Mouse (Mus musculus) mature B cell (primary cell): ENCODE data around the gene Aspn.
"Not testable (repeated sequence)": the region's sequence is repeated elsewhere in the genome, so short reads cannot be mapped to it uniquely, and the experiment has no call there.

Experiments
- in situ Hi-C: fragments of 300-500 bp; cut with MboI; formaldehyde crosslinking; loops from 2 replicates; pipeline ENCODE4 v1.14.3; 2019

Gene Aspn

GRCm38 (mm10) chr13:49584307-49585005, 40.2 kb downstream of the Aspn start:
- in situ Hi-C loops = no loop called here

- in situ Hi-C loops = no loop called here
These were observed 41.8 kb downstream of the Aspn start for GRCm38 (mm10) chr13:49586062-49586461.

- in situ Hi-C loops = not testable (repeated sequence)
These were observed 58.3 kb downstream of the Aspn start for GRCm38 (mm10) chr13:49602541-49602940.

DNA sequence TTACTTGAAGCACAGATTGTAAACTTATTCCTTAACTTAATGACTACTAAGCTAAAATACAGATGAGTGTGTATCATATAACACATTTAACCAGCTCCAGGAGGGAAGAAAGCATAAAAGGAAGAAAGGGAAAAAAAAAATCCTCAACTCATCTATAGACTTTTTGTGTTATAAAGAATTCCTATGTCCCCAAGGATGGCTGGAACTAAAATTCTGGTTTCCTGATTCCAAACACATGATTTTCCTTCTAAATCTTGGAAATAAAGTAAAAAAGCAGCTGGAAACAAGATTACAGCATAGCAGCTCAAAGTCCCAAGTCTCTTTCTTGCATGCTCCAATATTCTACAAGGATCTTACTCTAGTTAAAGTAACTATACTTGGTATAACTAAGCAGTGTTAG, 59.4 kb downstream of the Aspn start:
- in situ Hi-C loops = no loop called here

GRCm38 (mm10) chr13:49607714-49608113, 63.5 kb downstream of the Aspn start, which contains the start of gene Ogn:
Gene Ogn (plus strand): TSS chr13:49608046.
- in situ Hi-C loops = no loop called here

GRCm38 (mm10) chr13:49608589-49609322, 64.5 kb downstream of the Aspn start:
- in situ Hi-C loops = no loop called here

- in situ Hi-C loops = no loop called here
These were observed 72.8 kb downstream of the Aspn start for GRCm38 (mm10) chr13:49617021-49617420.
